Mouse (Mus musculus): Measurements from ENCODE around the gene Stc2. TPM values are rescaled to one million over a fixed set of nuclear protein-coding genes. Genes with fewer than 3 reads are reported as not detected.

Gene Stc2
- 26.6 and 30.6 TPM in 2 replicates for polyA plus RNA-seq (2012; rRNA removed)

DNA sequence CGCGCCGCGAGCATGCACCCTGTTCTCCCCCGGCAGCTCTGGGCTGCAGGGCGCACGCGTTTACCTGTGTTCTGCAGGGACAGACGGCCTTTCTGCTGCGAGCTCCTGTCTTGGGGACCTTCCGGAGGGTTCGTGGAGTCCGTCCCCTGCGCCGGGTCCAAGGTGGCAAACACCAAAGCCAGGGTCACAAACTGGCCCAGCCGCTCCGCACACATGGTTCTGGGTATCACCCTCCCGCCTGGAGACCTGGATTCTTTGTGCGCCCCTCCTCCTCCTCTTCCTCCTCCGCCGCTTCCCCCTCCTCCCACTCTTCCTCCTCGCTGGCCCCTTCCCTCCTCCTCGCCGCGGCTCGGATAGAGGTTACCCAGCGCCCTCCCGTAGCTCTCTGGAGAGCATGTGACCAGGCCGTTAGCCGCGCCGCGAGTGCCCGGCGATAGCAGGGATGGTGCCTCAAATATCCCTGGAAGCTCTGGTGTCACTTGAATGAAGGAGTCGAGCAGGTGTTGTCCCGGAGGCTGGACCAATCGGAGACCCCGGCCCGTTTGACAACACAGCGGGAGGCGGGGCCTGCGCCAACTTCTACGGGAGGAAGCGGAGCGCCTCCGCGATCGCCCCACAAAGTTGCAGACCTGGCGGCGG lies at the start of gene Stc2:
Gene Stc2 (minus strand): TSS at position 427 of the 639 bp plus-strand sequence.
- peak; percentile 43 for DNase-seq (ENCODE audit: low spot score)

DNA sequence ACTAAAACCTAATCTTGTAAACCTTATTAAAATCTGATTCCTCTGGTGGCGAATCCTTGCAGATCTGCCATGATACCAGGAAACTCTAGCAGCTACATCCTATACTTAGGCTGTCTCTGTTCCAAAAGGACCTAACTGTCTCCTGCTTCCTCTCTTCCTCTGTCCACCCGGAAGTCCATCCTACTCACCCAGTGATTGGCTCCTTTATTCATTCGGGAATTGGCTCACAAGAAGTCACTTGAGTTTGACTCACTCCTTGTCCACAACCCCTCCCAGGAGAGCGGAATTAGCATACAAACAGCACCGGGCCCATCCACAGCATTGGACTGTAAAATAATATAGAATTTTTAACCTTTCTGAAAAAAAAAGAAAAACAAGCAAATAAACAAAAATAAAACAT lies 47.2 kb upstream of the Stc2 start:
- DNase-seq (ENCODE audit: low spot score), result no peak

DNA sequence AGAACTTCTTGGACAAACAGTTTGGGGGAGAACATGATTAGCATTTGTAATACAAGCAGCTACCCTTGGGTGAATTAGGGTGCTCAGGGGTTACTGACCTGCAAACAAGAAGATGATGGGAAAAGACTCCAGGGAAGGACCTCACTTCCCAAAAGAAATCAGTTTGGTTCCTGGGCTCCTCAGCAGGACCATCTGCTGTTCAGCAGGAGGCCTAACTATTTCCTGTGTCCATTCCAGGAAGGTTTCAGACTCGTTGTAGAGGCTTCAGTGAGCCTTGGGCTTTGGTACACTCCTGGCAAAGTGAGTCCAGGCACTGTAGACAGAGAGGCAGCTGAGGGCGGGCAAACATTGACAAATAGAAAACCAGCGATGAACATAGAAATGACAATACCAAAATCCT lies 42.5 kb upstream of the Stc2 start:
- no peak for DNase-seq (ENCODE audit: low spot score)

DNA sequence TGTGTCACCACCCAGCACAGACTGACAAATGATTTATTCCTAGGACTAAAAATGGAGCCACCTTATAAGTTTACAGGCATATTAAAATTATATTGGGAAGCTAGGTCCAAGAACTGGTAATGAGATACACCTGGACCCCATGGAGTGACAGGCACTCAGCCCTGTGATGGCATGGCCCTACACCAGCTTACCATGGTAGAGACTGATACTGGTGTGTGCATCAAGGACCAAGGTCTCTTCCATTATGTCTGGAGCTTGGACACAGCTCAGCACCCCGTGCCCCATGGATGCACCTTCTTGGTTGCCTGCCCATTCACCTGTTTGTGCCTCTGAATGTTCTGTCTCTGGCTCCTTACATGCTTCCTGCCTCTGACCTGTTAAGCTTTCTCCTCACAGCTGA lies 36.9 kb upstream of the Stc2 start:
- DNase-seq (ENCODE audit: low spot score), result no peak

DNA sequence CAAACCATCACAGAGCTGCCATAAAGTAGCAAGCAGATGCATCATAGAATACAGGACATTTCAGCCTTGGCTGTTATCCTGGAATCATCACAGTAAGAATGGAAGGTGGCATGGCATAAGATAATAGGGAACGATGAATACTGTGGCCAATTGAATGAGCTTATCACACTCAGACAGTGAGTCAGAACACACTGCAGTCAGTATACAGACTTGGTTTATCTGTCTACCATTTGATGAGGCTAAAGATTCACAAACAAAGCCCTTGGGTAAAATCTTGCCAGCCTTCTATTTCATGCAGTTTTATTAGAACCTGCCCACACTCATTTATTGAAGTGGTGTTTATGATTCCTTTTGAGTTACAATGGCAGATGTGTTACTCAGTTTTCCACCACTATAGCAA lies 33.2 kb upstream of the Stc2 start:
- DNase-seq (ENCODE audit: low spot score), result no peak

DNA sequence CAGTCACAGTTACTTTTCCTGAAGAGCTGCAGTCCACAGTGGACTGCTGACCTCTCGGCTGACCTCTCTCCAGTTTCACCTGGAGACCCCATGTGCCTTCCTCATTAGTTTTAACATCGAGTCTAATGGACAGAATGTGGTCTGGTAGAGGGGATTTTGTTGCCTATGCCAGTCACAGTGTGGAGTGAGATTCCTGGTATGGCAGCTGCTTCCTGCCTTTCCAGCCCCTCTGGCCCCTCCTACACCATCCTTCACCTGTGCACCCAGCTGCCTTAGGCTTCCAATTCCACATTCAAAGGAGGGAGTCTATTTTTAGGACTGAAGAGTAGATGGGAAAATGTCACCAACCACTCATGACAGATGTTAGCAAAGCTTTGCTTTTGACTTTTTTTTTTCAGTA lies 28.7 kb upstream of the Stc2 start:
- DNase-seq (ENCODE audit: low spot score), result no peak

DNA sequence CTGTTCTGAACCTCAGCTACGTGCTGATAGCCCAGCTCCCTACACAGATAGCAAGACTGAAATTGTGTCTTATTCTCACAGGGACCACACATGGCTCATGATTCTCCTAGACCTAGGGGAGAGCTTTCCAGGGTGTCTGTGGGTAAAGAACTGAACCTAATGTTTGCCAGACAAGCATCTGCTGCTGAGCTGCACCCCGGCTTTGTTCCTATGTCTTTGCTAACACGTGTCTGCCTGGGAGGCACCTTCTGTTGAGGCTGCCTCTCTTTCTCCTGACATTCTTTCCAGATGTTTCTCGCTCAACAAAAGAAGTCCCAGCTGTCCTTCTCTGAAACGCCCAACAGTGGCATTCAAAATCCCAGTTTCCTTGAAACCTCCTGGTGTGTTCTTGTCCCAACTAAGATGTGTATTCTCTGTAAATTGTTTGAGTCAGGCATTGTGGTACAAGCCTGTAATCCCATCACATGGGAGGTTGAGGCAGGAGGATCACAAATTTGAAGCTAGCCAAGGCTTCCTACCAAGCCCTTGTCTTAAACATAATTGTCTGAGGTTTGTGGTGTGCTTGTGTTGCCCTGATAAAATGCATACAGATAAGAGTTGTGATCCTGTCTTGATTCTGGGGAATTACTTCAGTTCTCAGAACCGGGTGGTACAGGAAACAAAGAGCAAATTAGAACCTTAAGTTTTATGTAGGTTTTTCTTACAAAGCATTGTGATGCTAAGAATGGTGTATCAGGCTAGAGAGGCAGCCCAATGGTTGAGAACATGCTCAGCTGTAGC lies 27.0 kb upstream of the Stc2 start:
- DNase-seq (ENCODE audit: low spot score), result no peak

DNA sequence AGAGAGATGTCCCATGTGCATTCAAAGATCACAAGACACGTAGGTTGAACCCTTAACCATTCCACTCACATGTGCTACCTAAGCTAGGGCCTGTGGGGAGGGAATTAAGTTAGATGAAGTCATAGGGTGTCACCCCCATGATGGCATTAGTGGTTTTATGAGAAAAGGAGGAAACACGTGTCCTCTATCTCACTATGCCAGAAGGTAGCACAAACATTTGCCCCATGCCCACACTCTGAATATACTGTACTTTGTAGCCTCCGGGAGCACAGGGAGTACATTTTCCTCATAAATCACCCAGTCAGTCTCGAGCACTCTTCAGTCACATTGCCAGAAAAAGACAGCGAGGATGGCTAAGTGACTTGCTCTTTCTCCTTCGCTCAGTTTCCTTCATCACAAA lies 24.2 kb upstream of the Stc2 start:
- DNase-seq (ENCODE audit: low spot score), result no peak

DNA sequence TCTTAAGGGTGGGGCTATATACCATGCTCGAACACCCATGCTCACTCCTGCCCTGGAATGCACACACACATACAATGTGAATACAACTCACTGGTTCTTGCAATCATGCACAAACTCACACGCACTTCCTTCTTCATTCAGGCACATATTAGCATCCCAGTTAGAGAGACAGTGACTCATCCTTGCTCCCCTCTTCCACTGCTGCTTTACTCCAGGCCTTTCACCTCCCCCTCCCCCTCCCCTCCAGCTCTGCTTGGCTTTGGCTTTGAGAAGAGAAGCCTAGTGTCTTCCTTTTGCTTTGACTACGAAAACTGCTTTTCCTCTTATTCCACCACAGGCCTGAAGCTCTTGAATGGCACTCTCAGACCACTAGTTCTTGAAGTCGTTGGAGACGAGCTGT lies 22.5 kb upstream of the Stc2 start:
- DNase-seq (ENCODE audit: low spot score), result no peak

DNA sequence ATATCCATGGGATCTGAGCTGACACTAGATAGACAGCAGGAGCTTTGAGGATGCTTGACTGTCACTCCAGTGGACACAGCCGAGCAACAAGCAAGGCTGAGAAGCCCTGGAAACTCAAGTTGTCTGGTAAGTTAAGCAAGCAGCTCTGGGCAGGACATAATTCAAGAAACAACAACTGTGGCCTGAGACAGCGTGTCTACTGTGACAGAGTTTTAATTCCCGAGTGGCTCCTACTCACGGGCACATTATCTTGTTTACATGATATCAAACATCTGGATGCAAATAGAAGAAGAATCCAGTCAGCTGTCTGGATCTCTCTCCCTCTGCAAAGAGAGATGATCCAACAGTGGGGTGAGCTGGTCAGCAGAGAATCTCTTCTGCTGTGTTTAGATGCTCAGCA lies 19.0 kb upstream of the Stc2 start:
- DNase-seq (ENCODE audit: low spot score), result no peak

DNA sequence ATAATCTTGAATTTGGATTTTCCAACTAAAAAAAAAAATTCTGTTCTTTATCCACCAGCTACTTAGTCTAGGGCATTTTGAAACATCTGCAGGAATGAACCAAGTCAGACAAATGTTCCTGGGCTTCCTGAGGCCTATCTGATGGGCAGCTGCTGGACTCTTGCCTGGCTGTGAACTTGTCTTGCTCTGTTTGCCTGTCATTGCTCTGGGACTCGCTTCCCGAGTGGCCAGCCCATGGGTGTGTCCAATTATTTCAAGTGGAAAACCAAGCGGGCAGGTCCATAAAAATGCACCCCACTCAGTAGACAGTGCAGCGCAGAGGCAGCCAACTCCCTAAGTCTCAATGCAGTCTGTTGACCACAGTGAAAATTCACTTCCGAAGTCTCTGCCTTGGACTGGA lies 17.7 kb upstream of the Stc2 start:
- no peak for DNase-seq (ENCODE audit: low spot score)

DNA sequence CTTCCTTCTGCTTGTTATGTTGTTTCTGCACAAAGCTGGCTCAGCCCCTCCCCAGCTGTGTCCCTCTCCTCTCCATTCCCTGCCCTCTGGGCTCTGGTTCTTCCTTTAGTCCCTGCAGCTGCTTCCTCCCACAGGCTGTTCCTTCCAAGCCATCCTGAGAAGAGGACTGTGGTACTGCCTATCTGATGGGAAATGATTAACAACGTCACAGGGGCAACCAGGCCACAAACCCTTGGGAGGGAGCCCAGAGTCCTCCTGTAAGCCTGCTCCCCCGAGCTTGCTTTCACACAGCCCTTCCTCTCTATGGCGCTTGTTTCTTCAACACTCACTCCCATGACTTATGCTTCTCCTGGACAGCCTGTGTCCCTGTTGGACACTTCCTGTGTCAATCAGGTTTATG lies 16.7 kb upstream of the Stc2 start:
- no peak for DNase-seq (ENCODE audit: low spot score)

DNA sequence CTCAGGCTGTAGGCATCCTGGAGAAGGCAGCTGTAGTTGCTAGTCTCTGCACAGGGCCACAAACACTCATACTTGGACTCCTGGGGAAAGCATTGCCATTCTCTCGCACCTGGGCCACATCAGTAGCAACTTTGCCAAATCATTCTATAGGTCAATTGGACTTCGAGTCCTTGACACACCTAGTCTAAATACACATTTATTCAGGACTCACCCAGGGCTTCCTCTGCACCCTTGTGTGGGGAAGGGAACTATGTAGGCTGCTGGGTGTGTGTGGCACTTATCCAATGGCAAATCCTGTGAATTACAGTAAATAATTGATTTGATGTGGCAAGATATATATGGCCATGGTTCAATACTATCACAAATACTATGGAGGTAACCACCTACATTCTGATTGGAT lies 14.1 kb upstream of the Stc2 start:
- DNase-seq (ENCODE audit: low spot score), result no peak

DNA sequence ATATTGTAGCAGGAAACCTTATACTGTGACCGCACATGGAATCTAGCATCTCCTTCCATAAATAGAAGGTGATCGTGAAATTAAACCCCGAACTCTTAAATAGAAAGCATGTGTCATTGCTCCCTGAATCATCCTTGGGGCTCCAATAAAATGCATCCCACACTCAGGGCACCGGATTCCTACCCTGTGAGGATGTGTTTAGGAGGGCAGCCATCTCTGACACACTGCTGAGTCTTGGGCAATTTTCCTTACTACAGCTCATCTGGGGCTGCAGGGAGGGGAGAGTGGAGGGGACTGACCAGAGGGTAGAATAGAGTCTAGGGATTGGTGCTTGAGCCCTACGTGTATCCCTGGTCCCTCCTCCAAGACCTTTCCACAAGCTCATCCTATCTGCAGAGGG lies 12.3 kb upstream of the Stc2 start:
- DNase-seq (ENCODE audit: low spot score), result no peak

DNA sequence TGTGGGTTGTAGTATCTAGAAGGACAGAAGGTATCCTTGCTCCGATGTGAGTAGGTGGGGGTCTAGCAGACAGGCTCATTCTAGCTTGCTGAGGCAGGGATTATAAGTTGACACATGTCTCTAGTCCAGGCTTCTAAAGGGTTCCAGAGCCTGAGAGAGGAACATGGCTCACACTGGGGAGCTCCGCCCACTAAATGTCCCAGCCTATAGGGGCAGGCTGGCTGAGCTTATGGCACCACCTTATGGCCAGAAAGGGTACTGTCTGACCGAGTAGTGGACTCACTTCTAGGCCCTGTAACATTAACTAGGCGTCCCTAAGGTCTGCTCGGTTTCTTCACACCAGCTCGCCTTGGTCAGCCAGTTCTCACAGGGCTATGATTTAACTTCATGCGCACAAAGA lies 3.6 kb upstream of the Stc2 start:
- DNase-seq (ENCODE audit: low spot score), result no peak

DNA sequence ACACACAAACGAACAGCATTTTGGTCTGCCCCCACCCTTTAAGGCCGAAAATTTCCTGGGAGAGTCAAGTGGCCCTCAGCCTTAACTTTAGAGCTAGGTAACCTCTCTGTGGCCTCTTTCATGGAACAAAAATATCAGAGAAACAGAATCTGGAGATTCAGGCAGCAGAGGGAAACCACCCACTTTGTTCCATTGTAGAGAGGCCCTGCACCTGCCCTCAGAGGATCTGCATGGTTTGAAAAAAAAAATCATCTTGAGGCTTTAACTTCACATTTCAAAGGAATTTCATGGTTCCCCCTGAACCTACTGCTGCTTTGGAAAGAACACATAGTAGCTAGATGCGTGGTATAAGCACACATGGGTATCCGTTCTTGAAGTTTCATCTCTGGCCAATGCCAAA lies 2.3 kb upstream of the Stc2 start:
- no peak for DNase-seq (ENCODE audit: low spot score)

DNA sequence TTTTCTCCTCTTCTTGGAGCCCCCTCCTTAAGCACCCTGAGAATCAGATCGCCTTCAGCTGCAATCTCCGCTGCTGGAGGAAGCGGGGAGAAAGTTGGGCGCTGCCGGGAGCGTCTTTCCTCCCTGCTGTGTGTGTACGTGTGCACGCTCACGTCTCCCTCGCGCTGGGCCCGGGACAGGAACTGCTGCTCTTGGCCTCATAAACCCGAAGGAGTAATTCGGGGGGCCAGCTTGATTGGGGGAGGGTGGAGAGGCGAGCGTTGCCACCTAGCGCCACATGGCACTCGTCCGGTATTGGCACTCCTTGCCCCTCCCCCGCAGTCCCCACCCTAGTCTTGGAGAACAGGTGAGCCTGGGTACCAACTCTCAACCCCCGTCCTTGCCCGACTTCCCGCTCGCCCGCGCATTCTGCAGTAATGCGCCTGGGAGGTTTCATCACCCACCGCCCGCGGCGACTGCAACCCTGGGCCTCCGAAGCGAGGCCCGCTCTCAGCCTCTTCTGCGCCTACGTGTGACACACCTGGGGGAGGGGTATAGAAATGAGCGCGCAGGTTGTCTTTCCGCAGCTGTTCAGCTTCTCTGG lies 1.5 kb upstream of the Stc2 start:
- DNase-seq (ENCODE audit: low spot score), result no peak

DNA sequence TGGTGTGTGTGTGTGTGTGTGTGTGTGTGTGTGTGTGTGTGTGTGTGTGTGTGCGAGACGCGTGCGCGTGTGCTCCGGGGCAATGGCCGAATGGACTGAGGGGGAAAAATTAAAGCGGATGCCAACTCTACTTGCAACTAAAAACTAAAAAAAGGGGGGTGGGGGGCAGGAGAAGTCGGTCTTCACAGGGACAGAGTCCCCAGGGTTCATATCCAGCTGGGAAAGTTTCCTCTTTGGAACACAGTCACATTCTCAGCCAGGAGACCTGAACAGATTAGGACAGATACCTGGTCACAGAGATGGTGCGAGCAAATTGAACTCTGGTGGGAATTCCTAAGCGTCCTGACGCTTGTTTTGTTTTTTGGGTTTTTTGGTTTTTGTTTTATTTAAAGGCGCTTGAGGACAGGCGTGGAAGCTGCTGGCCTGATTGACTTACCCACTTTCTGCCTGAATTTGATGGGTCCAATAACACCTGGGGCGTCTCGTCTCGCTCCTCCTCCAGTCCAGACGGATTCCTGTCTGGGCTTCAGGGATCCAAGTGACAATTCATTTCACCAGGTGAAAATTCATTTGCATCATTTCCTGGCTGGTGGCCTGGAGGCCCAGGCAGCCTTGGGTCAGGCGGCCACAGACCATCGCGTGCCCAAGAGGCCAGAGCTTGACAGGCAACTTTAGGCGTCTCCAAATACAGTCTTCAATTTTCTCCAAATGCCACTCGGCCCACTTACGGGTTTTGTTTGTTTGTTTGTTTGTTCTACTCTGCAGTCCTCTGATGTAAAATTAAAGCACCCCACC lies 759 bp upstream of the Stc2 start:
- no peak for DNase-seq (ENCODE audit: low spot score)

DNA sequence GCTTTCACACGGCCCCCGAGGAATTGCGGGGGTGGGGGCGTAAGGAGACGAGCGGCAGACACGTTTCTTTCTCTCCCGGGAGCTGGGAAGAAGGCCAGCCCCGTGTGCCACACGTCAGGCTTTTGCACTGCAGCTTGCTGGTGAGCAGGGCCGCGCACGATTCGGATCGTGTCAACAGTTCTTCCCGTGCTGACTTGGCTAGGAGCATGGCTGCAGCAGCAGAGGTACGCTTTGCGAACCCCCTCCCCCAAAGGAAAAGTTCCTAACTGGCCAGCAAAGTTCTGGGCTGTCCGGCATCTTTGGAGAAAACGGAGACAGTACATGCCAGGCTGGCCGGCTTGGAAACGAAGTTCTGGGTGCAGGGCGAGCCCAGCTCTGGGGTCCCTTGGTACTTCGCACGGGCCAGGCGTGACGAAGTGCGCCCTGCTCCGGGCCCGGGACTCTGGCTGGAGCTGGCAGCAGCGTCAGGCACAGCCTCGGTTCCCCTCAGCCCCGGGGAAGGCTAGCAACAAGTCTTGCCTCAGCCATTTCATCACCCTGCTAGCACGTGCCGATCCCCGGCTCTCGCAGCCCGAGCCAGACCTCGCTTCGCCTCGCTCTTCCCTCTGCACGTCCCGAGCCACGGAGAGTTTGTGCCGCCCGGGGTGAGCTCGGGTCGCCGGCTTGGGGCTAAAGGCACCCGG lies 768 bp downstream of the Stc2 start:
- peak; percentile 37 for DNase-seq (ENCODE audit: low spot score)

DNA sequence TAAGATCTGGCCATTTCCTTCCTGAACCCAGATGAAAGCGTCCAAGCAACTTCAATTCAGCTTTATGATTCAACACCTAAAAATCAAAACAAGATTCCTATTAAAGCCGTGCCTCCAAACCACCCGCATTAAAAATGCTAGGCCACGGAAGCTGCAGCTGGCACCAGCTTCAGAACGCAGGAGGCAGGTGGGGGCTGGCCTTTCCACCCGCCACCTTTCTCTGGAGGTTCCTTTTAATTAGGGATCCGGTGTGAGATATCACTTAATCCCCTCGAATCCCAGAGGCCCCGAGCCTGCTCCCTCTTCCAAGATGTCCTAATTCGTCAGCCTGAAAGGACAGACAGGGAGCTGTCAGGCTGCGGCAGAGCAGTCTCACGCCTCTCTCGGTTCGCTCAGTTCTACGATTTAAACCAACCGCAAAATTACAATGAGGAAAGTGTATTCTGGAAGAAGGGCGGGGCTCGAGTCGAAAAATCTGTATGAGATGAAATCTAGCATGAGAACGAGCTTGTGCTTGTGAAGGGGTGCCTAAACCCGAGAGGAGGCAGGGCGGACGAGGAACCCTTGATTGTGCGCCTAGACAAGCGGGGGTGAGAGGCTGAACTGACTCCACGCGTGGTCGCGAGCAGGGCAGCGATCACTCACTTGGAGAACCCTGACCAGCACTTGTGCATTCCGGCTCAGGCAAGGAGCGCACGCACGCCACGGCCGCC lies 1.5 kb downstream of the Stc2 start:
- no peak for DNase-seq (ENCODE audit: low spot score)

DNA sequence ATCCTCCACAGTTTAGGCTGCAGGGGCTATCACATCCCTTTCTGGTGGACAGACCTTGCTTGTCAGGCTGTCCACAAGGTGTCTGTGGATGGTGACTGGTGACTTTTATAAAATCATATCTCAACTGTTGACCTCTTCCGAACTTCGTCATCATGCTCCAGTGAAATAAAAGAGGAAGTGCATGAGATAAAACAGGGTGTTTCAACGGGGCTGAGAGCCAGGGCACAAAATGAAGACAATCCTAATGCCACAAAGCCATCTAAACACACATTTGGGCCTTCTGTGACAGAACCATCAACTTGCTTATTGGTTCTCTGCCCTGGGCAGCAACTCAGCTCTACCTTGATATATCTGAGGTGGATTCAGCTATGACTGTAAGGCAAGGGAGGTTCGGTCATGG lies 3.0 kb downstream of the Stc2 start:
- peak; percentile 6 for DNase-seq (ENCODE audit: low spot score)
